Mouse (Mus musculus) midbrain, embryonic 16.5 days (tissue): Measurements from ENCODE around the gene Foxr1. TPM values are rescaled to one million over a fixed set of nuclear protein-coding genes. Genes with fewer than 3 reads are reported as not detected.

Source experiments
- microRNA-seq: library from miRNA; unstranded; fragments of <30 nt; microRNA quantifications from one replicate; pipeline ENCODE4, GENCODE M21; 2017
- polyA plus RNA-seq: library from polyadenylated mRNA; unstranded; fragments of >200 nt; fragmentation: Nextera tagmentation; extraction: Ambion mirVana; gene quantifications from 2 replicates; pipeline ENCODE4 v1.2.1, GENCODE M21; 2015

Foxr1 gene
- polyA plus RNA-seq, 1 experiment from 2014 or later: not detected

Small RNAs within 50 kb of the gene (microRNA-seq; reads per million reads assigned to microRNA genes)
- gene Mir7085: not detected

Other genes starting within 250 kb of the Foxr1 start
- 21.7 and 26.5 TPM in 2 replicates for gene Cbl, start 207.1 kb downstream of the Foxr1 start, polyA plus RNA-seq
- 1.5 TPM in 1 of 2 replicates, not detected in the other for gene Ccdc153, start 200.5 kb downstream of the Foxr1 start, polyA plus RNA-seq
- gene Pdzd3, start 189.7 kb downstream of the Foxr1 start, polyA plus RNA-seq: 0.72 and 0.82 TPM in 2 replicates
- 5.1 and 6.1 TPM in 2 replicates for gene Nlrx1, start 172.5 kb downstream of the Foxr1 start, polyA plus RNA-seq
- gene Abcg4, start 152.5 kb downstream of the Foxr1 start, polyA plus RNA-seq: 29.7 and 33.9 TPM in 2 replicates
- gene Hinfp, start 135.5 kb downstream of the Foxr1 start, polyA plus RNA-seq: 28.7 and 30.0 TPM in 2 replicates
- gene C2cd2l, start 120.9 kb downstream of the Foxr1 start, polyA plus RNA-seq: 22.3 and 24.8 TPM in 2 replicates
- 36.1 and 39.6 TPM in 2 replicates for gene Dpagt1, start 115.1 kb downstream of the Foxr1 start, polyA plus RNA-seq
- gene H2afx, start 106.4 kb downstream of the Foxr1 start, polyA plus RNA-seq: 112 and 124 TPM in 2 replicates
- 54.7 and 56.2 TPM in 2 replicates for gene Hmbs, start 96.9 kb downstream of the Foxr1 start, polyA plus RNA-seq
- 40.6 and 45.6 TPM in 2 replicates for gene Vps11, start 79.5 kb downstream of the Foxr1 start, polyA plus RNA-seq
- 26.8 and 28.2 TPM in 2 replicates for gene Hyou1, start 61.6 kb downstream of the Foxr1 start, polyA plus RNA-seq
- 43.1 and 46.6 TPM in 2 replicates for gene Slc37a4, start 44.3 kb downstream of the Foxr1 start, polyA plus RNA-seq
- gene Rps25, start 34.0 kb downstream of the Foxr1 start, polyA plus RNA-seq: 826 and 926 TPM in 2 replicates
- gene Trappc4, start 33.5 kb downstream of the Foxr1 start, polyA plus RNA-seq: 330 and 343 TPM in 2 replicates
- 35.7 and 39.2 TPM in 2 replicates for gene Ccdc84, start 22.6 kb downstream of the Foxr1 start, polyA plus RNA-seq
- gene Upk2, start 13.8 kb upstream of the Foxr1 start, polyA plus RNA-seq: not detected in 2 replicates
- 10.7 and 10.8 TPM in 2 replicates for gene Bcl9l, start 41.7 kb upstream of the Foxr1 start, polyA plus RNA-seq
- 0.07 TPM in 1 of 2 replicates, not detected in the other for gene Cxcr5, start 120.7 kb upstream of the Foxr1 start, polyA plus RNA-seq
- gene Ddx6, start 163.8 kb upstream of the Foxr1 start, polyA plus RNA-seq: 15.2 and 19.1 TPM in 2 replicates
- not detected in 2 replicates for gene Treh, start 232.1 kb upstream of the Foxr1 start, polyA plus RNA-seq